Mouse (Mus musculus): ENCODE data around the gene Myo18a. TPM values are rescaled to one million over a fixed set of nuclear protein-coding genes. Genes with fewer than 3 reads are reported as not detected.

Myo18a gene
- polyA plus RNA-seq, 1 experiment from 2014 or later = 56.3 TPM

DNA sequence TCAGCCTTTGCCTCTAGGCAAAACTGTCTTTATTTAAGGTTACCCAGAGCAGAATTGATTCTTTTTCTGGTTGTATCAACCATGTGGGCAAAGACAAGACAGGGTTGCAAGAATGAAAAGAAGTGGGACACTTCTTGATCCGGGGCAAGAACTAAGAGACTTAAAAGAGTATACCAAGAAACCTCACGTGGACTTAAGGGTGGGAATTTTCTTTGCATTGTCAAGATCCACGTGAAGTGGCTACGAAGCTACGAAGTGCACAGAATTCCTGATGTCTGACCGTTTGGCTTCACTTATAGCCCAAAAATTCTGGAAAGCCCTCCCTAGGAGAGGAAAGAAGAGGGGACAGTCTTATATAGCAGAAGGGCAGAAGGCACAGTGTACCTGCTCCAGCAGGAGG lies 130.2 kb downstream of the Myo18a start:
- Histone ChIP-seq H3K4me2 (replicated peaks) (0 out of 2 replicates have a peak overlapping the region, but pooled peaks have one; percentile 1), H3K27me3 (peaks cover 37% of the 10 kb centered on the region), H3K27ac (replicated peaks) (peak overlapping the region; percentile 23; the same call in 1 of the 2 replicates), H3K4me3 (replicated peaks) (no peak overlapping the region), H3K4me1 (peaks cover 29% of the 10 kb centered on the region), H3K9me3 (replicated peaks) (no peaks in the 10 kb centered on the region), H3K36me3 (no peaks in the 10 kb centered on the region), H3K9ac (no peak overlapping the region)
- ATAC-seq (ENCODE audit: insufficient number of reproducible peaks, low FRiP score, low TSS enrichment, low read depth) = no peak
- WGBS = 36% methylated on average over 6 of the region's 6 CpGs

DNA sequence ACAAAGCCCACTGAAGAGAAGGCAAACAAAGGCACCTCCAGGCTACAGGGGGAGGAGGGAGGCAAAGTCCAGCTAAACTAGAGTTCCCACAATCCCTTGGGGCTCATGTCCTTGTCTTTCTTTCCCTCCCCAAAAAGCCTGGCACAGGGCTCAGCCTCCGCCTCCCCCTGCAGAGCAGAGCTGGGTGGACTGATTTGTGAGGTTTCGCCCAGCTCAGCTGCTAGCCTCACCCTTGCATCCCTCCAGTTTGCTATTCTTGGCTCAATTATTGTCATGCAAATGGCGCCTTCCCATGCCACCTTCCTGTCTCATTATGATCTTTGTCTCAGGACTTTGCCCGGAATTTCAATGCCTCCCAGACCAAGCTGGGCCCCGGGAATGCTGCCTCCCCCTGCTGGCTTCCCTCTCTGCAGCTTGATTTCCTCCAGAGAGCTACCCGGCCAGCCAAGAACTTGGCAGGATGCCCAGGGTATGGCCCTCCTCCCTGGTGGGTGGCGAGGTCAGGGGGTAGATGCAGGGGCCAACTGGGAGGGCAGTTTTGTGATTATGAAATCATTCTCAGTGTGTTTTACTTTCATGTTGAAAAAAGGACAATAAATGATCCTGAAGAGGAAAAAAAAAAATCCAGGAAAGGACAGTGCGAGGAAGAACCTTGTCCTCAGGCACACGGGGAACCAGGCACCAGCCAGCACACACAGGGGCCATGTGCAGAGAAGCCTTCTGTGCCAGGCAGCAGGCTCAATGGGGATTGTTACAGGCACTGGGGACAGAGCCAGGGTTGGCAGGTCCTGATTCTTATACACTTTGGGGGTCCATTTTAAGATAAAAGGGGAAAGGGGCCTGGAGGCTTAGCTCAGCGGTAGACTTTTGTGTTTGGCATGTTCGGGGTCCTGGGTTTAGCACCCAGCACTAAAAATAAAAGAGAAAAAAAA lies 131.0 kb downstream of the Myo18a start, which contains the start of gene Pipox:
TSS of gene Pipox (minus strand) at position 310 of the 932 bp plus-strand sequence.
- Histone ChIP-seq H3K9me3 (replicated peaks) (no peaks in the 10 kb centered on the region), H3K27ac (replicated peaks) (peak within 1 kb of the TSS; percentile 23; the same call in 1 of the 2 replicates), H3K9ac (no peak within 1 kb of the TSS), H3K36me3 (no peaks in the 10 kb centered on the region), H3K4me3 (replicated peaks) (no peak within 1 kb of the TSS), H3K4me1 (peaks cover 29% of the 10 kb centered on the region), H3K27me3 (peaks cover 37% of the 10 kb centered on the region), H3K4me2 (replicated peaks) (0 out of 2 replicates have a peak within 1 kb of the TSS, but pooled peaks have one; percentile 1)
- 25% methylated on average over 11 of the region's 11 CpGs for WGBS
- peak; percentile 83 for ATAC-seq (ENCODE audit: insufficient number of reproducible peaks, low FRiP score, low TSS enrichment, low read depth)

DNA sequence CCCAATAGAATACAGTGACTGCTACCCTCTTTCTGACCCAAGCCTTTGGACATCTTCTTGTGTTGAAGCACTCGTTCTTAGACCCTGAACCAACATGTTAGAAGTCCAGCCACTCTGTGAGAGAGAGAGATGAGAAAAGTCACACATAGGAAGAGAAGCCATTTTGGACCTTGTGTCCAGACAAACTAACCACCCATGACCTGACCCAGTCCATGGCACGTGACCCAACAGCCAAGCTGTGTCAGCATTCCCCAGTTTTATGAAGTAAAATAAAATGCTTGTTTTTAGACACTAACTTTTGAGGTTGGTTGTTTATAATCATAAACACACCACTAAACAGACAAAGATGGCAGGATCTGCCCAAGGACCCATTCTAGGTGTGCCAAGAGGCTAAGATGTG lies 131.9 kb downstream of the Myo18a start:
- no peak overlapping the region for H3K4me3 ChIP-seq (replicated peaks)
- H3K27ac ChIP-seq (replicated peaks) = no peak overlapping the region
- no peak for ATAC-seq (ENCODE audit: insufficient number of reproducible peaks, low FRiP score, low TSS enrichment, low read depth)
- H3K9me3 ChIP-seq (replicated peaks) = no peaks in the 10 kb centered on the region
- WGBS = 85% methylated on average over 2 of the region's 2 CpGs
- no peak overlapping the region for H3K9ac ChIP-seq
- H3K36me3 ChIP-seq = no peaks in the 10 kb centered on the region
- H3K27me3 ChIP-seq = peaks cover 37% of the 10 kb centered on the region
- peaks cover 29% of the 10 kb centered on the region for H3K4me1 ChIP-seq
- no peak overlapping the region for H3K4me2 ChIP-seq (replicated peaks)

DNA sequence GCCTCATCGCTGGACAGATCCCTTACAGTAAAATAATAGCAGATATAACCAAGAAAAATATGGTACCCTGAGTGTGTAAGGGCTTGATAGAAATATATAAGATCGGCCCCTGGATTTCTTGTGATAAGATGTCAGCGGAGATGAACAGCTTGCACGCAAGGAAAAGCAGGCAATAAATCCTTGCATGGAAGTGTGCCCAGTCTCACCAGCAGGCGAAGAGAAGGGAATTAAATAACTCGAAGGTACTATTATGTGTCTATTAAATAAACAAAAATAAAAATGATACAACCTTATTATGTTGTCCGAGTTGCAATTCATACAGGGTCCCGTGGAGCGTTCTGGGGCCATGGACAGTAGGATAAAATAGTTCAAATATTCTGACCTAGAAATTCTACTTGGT lies 133.0 kb downstream of the Myo18a start:
- no peak for ATAC-seq (ENCODE audit: insufficient number of reproducible peaks, low FRiP score, low TSS enrichment, low read depth)
- Histone ChIP-seq H3K27ac (replicated peaks) (no peak overlapping the region), H3K9me3 (replicated peaks) (no peaks in the 10 kb centered on the region), H3K4me2 (replicated peaks) (no peak overlapping the region), H3K4me1 (peaks cover 29% of the 10 kb centered on the region), H3K36me3 (no peaks in the 10 kb centered on the region), H3K4me3 (replicated peaks) (no peak overlapping the region), H3K27me3 (peaks cover 30% of the 10 kb centered on the region), H3K9ac (no peak overlapping the region)
- WGBS = 64% methylated on average over 9 of the region's 9 CpGs

DNA sequence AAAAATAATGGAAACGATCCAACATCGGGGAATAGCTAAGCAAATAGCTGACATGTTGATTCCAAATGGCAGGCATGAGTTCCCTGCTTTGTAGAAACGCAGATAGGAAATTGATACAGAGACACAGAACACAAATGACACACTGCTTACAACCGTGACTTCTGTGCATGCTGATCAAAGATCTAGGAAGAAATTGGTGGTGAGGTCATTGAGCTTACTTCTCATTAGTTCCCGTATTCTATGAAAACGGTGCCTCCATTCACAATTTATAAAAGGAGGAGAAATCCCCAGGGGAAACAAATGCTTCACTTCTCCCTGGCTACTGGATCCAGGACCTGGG lies 133.4 kb downstream of the Myo18a start:
- H3K4me2 ChIP-seq (replicated peaks) = peak overlapping the region; percentile 17
- WGBS = 23% methylated on average over 6 of the region's 6 CpGs
- no peaks in the 10 kb centered on the region for H3K36me3 ChIP-seq
- peaks cover 30% of the 10 kb centered on the region for H3K27me3 ChIP-seq
- H3K9me3 ChIP-seq (replicated peaks) = no peaks in the 10 kb centered on the region
- H3K4me1 ChIP-seq = peaks cover 30% of the 10 kb centered on the region
- H3K4me3 ChIP-seq (replicated peaks) = 0 out of 2 replicates have a peak overlapping the region, but pooled peaks have one; percentile 2
- no peak overlapping the region for H3K9ac ChIP-seq
- no peak overlapping the region for H3K27ac ChIP-seq (replicated peaks)
- ATAC-seq (ENCODE audit: insufficient number of reproducible peaks, low FRiP score, low TSS enrichment, low read depth) = no peak

DNA sequence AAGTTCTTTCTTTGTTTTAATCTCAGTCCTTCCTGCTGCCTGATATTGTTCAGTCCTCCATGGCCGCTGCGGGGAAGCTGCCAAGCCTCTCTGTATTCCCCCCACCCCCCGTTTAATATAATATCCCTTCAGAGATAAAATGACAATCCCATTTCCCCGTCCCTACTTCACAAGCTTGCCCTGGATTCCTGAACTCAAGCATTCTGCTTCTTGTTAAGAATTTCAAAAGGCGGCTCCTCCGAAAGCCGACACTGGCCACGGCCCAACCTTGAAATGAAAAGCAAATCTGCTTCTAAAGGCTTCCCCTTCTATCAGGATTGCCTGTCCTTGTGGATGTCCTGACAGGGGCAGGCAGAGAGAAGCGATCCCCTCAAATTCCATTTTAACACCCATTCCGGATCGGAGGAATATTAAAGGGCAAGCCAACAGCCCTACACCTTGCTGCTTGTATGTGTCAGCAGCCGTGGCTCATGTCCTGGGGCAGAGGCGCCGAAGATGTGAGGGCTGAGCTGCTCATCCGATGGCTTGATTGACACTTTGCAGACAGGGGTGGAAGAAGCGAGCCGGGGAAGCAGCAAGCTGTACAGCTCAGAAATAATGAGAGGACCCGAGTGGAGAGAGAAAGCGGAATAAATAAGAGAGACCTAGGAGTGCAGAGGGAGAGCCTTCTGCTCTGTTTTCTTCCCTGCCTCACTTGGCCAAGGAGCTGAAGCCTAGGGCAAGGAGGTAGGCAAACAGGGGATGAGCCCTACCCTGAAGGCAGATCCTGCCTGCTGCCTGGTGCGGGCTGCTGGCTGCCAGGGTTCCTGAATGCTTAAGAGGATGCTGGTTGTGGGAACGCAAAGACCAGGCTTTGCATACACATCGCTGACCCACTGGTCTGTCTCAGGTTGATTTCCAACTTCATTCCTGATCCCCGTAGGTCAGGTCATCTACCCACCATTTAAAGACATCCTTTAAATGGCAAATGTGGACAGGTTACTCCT lies 134.1 kb downstream of the Myo18a start:
- ATAC-seq (ENCODE audit: insufficient number of reproducible peaks, low FRiP score, low TSS enrichment, low read depth) = no peak
- WGBS = 9% methylated on average over 23 of the region's 23 CpGs
- H3K9me3 ChIP-seq (replicated peaks) = no peaks in the 10 kb centered on the region
- peaks cover 37% of the 10 kb centered on the region for H3K4me1 ChIP-seq
- H3K27me3 ChIP-seq = peaks cover 30% of the 10 kb centered on the region
- no peak overlapping the region for H3K9ac ChIP-seq
- H3K27ac ChIP-seq (replicated peaks) = no peak overlapping the region
- H3K4me3 ChIP-seq (replicated peaks) = peak overlapping the region; percentile 2; the same call in 1 of the 2 replicates
- H3K36me3 ChIP-seq = no peaks in the 10 kb centered on the region
- peak overlapping the region; percentile 17 for H3K4me2 ChIP-seq (replicated peaks)

DNA sequence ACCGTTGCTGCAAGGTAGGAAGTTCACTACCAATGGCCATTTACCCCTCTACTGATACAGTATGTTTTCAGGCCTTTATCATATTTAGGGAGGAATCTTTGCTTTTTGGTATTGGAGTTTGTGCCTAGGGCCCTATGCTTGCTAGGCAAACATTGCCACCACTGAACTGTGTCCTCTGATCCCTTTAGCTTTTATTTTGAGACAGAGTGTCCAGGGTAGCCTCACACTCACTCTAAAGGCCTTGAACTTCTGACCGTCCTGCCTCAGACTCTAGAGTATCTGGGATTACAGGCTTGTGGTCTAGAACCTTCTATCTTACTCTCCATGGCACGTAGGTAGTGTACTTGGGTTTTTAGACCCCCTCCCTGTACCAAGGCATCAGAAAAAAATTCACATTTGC lies 137.1 kb downstream of the Myo18a start:
- no peak overlapping the region for H3K9ac ChIP-seq
- H3K4me2 ChIP-seq (replicated peaks) = no peak overlapping the region
- H3K4me1 ChIP-seq = peaks cover 19% of the 10 kb centered on the region
- no peak overlapping the region for H3K4me3 ChIP-seq (replicated peaks)
- H3K27me3 ChIP-seq = peaks cover 26% of the 10 kb centered on the region
- H3K9me3 ChIP-seq (replicated peaks) = no peaks in the 10 kb centered on the region
- no peak for ATAC-seq (ENCODE audit: insufficient number of reproducible peaks, low FRiP score, low TSS enrichment, low read depth)
- H3K27ac ChIP-seq (replicated peaks) = no peak overlapping the region
- no peaks in the 10 kb centered on the region for H3K36me3 ChIP-seq
- WGBS = 78% methylated on average over 3 of the region's 3 CpGs

DNA sequence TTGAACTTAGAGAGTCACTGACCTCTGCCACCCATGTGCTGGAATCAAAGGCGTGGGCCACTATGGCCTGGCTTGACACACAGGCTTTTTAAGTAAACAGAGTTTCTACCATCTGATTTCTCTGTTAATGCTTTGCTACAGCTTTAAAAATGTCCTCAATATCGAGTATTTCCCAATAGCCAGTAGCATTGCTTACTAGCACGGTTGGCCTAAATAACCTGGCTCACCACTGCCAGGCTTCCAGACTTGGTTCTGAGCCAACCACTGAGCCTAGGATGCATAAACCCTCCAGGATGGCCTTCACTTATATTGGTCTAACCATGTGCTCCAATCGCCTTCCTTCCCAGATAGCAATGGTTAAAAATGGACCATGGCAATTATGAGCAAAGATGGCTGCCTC lies 137.7 kb downstream of the Myo18a start:
- ATAC-seq (ENCODE audit: insufficient number of reproducible peaks, low FRiP score, low TSS enrichment, low read depth) = no peak
- no peak overlapping the region for H3K4me2 ChIP-seq (replicated peaks)
- H3K36me3 ChIP-seq = no peaks in the 10 kb centered on the region
- H3K9me3 ChIP-seq (replicated peaks) = no peaks in the 10 kb centered on the region
- no peak overlapping the region for H3K27ac ChIP-seq (replicated peaks)
- H3K4me3 ChIP-seq (replicated peaks) = no peak overlapping the region
- 85% methylated on average over 4 of the region's 4 CpGs for WGBS
- H3K9ac ChIP-seq = no peak overlapping the region
- H3K4me1 ChIP-seq = peaks cover 19% of the 10 kb centered on the region
- H3K27me3 ChIP-seq = peaks cover 21% of the 10 kb centered on the region

DNA sequence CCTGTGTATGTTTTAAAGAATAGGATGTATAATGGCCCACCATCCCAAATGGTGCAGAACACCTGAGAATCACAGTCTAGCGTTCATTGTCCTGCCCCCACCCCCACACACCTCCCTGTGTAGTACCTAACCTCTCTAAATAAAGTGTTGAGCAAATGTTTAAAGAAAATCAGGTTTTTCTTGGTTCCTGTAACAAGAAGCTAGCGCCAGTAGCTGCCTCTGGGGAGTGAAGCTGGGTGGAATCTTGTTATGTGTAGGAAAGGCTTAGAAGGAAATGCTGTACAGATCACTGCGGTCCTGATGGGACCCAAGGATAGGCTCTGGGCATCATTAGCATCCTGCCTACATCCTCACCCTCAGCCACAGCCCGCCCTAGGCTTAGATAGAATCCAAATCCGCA lies 138.3 kb downstream of the Myo18a start:
- Histone ChIP-seq H3K36me3 (no peaks in the 10 kb centered on the region), H3K27me3 (peaks cover 15% of the 10 kb centered on the region), H3K27ac (replicated peaks) (no peak overlapping the region), H3K9me3 (replicated peaks) (no peaks in the 10 kb centered on the region), H3K4me2 (replicated peaks) (no peak overlapping the region), H3K4me3 (replicated peaks) (no peak overlapping the region), H3K4me1 (peaks cover 19% of the 10 kb centered on the region), H3K9ac (no peak overlapping the region)
- WGBS = 53% methylated on average over 5 of the region's 5 CpGs
- ATAC-seq (ENCODE audit: insufficient number of reproducible peaks, low FRiP score, low TSS enrichment, low read depth) = no peak

DNA sequence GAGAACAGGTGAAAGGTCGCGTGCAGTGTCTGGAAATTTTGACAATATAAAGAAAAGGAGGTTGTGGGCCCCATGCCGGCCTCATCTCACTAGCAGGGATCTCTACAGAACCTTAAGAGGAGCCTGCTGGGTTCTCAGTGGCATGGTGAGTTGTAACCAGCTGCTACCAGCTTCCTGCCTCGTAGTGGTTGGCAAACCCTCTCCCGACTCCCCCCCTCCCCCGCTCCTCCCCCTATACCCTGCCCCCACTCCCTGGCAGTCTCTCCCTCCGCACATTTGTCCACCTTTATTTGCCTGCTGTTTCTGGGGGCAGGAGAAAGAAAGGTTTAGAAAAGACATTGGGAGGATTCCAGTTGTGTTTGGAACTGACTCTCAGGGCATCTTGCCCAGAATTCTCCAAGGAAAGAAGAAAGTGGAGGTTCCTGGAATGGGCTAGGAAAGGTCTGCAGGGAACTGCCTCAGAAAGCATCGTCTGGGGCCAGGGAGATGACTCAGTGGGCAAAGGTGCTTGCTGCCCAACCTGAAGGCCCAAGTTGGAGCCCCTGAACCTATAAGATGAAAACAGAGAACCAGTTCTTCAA lies 138.8 kb downstream of the Myo18a start:
- H3K9me3 ChIP-seq (replicated peaks) = no peaks in the 10 kb centered on the region
- H3K27me3 ChIP-seq = peaks cover 11% of the 10 kb centered on the region; the same call in 1 of the 2 replicates
- H3K36me3 ChIP-seq = no peaks in the 10 kb centered on the region
- no peak overlapping the region for H3K27ac ChIP-seq (replicated peaks)
- no peak for ATAC-seq (ENCODE audit: insufficient number of reproducible peaks, low FRiP score, low TSS enrichment, low read depth)
- peaks cover 15% of the 10 kb centered on the region for H3K4me1 ChIP-seq
- no peak overlapping the region for H3K4me3 ChIP-seq (replicated peaks)
- WGBS = 36% methylated on average over 8 of the region's 8 CpGs
- H3K4me2 ChIP-seq (replicated peaks) = no peak overlapping the region
- H3K9ac ChIP-seq = no peak overlapping the region

DNA sequence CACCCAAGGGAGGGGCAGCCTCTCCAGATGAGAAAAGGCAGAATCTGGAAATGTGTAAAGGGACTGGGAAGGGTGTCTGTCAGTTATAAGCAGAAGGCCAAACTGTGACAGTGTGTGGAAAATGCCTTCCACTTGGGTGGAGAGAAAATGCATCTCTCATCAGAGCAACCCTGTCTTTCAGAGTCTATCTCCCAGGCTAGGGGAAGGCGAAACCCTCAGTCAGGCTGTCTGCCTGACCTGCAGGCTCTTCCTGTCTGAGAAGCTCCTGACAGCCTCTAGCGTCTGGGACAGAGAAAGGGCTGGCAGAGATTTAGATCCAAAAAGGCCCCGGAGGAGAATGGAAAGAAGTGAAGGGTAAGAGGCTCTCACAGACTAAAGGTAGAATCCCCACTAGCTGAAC lies 140.7 kb downstream of the Myo18a start:
- Histone ChIP-seq H3K27ac (replicated peaks) (no peak overlapping the region), H3K9me3 (replicated peaks) (no peaks in the 10 kb centered on the region), H3K4me1 (0 out of 2 replicates have a peak, but pooled peaks cover 9% of the 10 kb centered on the region), H3K4me3 (replicated peaks) (no peak overlapping the region), H3K36me3 (no peaks in the 10 kb centered on the region), H3K4me2 (replicated peaks) (no peak overlapping the region), H3K27me3 (no peaks in the 10 kb centered on the region), H3K9ac (no peak overlapping the region)
- ATAC-seq (ENCODE audit: insufficient number of reproducible peaks, low FRiP score, low TSS enrichment, low read depth) = no peak
- WGBS = 22% methylated on average over 3 of the region's 3 CpGs

All from embryonic facial prominence, embryonic 15.5 days (tissue).